In the genomic region with DNA sequence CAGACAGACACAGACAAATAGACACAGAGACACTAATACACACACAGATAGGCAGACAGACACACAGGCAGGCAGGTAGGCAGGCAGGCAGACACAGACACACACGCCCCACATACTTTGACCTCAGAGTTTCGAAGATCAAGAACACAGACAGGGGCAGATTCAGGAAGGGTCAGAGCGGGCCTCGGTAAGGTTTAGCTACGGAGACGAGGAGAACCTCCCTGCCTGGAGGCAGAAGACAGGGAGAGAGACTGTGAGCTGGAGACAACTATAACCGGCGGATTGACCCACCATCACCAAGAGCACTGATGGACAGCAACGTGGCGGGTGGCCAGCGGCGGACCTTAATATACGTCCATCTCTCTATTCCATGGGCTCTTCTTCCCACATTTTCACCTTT, we compare ENCODE assay signal across 7 mouse cellular contexts. TPM values are rescaled to one million over a fixed set of nuclear protein-coding genes. Genes with fewer than 3 reads are reported as not detected.
A peak's percentile ranks its signal among the peaks of the same experiment; 100 is the strongest.
DNase-seq lines count a peak whose midpoint lies in the region; ATAC-seq and TF ChIP-seq lines count a peak whose summit lies in the region.

No protein-coding gene starts in this region.

- no peak overlapping the region for H3K27ac ChIP-seq in ES-Bruce4 (ENCODE audit: insufficient read depth, low read length)
- no peak overlapping the region for H3K27ac ChIP-seq in hindbrain, embryonic 13.5 days
- peak overlapping the region; percentile 89 for H3K27ac ChIP-seq in liver, postnatal 0 days (ENCODE audit: low read depth)

- H3K9ac ChIP-seq in ES-Bruce4 (ENCODE audit: low read depth, poor library complexity, severe bottlenecking): peak overlapping the region; percentile 51
- H3K9ac ChIP-seq in hindbrain, embryonic 13.5 days: 0 out of 2 replicates have a peak overlapping the region, but pooled peaks have one; percentile 58
- H3K9ac ChIP-seq in liver, postnatal 0 days (replicated peaks): peak overlapping the region; percentile 52

- no peaks in the 10 kb centered on the region for H3K36me3 ChIP-seq in ES-Bruce4 (ENCODE audit: control insufficient read depth, insufficient read depth, low read length, poor library complexity, severe bottlenecking)
- no peaks in the 10 kb centered on the region for H3K36me3 ChIP-seq in hindbrain, embryonic 13.5 days
- no peaks in the 10 kb centered on the region for H3K36me3 ChIP-seq in liver, postnatal 0 days (replicated peaks; ENCODE audit: insufficient read depth, low read length)

- peaks cover 2% of the 10 kb centered on the region for H3K4me1 ChIP-seq in ES-Bruce4 (ENCODE audit: control insufficient read depth, insufficient read depth, low read length)
- H3K4me1 ChIP-seq in hindbrain, embryonic 13.5 days (replicated peaks): peaks cover 34% of the 10 kb centered on the region
- peaks cover 15% of the 10 kb centered on the region for H3K4me1 ChIP-seq in liver, postnatal 0 days (ENCODE audit: insufficient read depth)

- no peaks in the 10 kb centered on the region for H3K9me3 ChIP-seq in ES-Bruce4 (replicated peaks; ENCODE audit: control insufficient read depth, insufficient read depth, low read length, poor library complexity, severe bottlenecking)
- H3K9me3 ChIP-seq in hindbrain, embryonic 13.5 days: no peaks in the 10 kb centered on the region
- H3K9me3 ChIP-seq in liver, postnatal 0 days (ENCODE audit: low read length): no peaks in the 10 kb centered on the region

- TF ChIP-seq CTCF in ES-Bruce4 (IDR thresholded peaks at IDR 0.05; ENCODE audit: low read depth, low read length): no peak
- TF ChIP-seq CTCF in liver, postnatal 0 days (IDR thresholded peaks at IDR 0.05; ENCODE audit: low read depth): no peak

- TF ChIP-seq EP300 in ES-Bruce4 (IDR thresholded peaks at IDR 0.05; ENCODE audit: insufficient read depth, low read depth, low read length): no peak
- no peak for TF ChIP-seq EP300 in liver, postnatal 0 days (IDR thresholded peaks at IDR 0.05; ENCODE audit: low read depth)

- no peak for TF ChIP-seq POLR2A in ES-Bruce4 (IDR thresholded peaks at IDR 0.05; ENCODE audit: insufficient read depth, low read length)

- 0 out of 2 replicates have a peak, but pooled peaks have one; percentile 12 for ATAC-seq in hindbrain, embryonic 13.5 days (ENCODE audit: low FRiP score)
- peak; percentile 72 for ATAC-seq in liver, postnatal 0 days

- peak overlapping the region; percentile 37 for H3K4me3 ChIP-seq in ES-Bruce4 (ENCODE audit: low read depth, low read length)
- H3K4me3 ChIP-seq in hindbrain, embryonic 13.5 days: peak overlapping the region; percentile 41
- H3K4me3 ChIP-seq in liver, postnatal 0 days (ENCODE audit: low read depth, low read length): peak overlapping the region; percentile 38

- DNase-seq in Muller cell, postnatal 12 days (ENCODE audit: inconsistent ontology term): peak; percentile 47
- no peak for DNase-seq in liver, postnatal 0 days
- no peak for DNase-seq in adrenal gland, postnatal 14 days
- DNase-seq in layer of hippocampus, postnatal 14 days (ENCODE audit: low spot score in 2 of 2): no peak
- DNase-seq in cerebellum, adult 9-10 months: no peak

- no peaks in the 10 kb centered on the region for H3K27me3 ChIP-seq in ES-Bruce4 (ENCODE audit: control insufficient read depth, insufficient read depth, low read length, poor library complexity, severe bottlenecking)
- peaks cover 60% of the 10 kb centered on the region for H3K27me3 ChIP-seq in hindbrain, embryonic 13.5 days
- peaks cover 21% of the 10 kb centered on the region for H3K27me3 ChIP-seq in liver, postnatal 0 days (ENCODE audit: insufficient read depth, low read length)

- peak overlapping the region; percentile 76 for H3K4me2 ChIP-seq in hindbrain, embryonic 13.5 days
- peak overlapping the region; percentile 71 for H3K4me2 ChIP-seq in liver, postnatal 0 days (ENCODE audit: low read depth, low read length)

- 3% methylated on average over 13 of the region's 13 CpGs for WGBS in hindbrain, embryonic 13.5 days
- 4% methylated on average over 13 of the region's 13 CpGs for WGBS in liver, postnatal 0 days (ENCODE audit: insufficient replicate concordance)

RNA-seq across cellular contexts. Expression of a gene that starts 50.1 kb away (rescaled TPM):
- 44.2 and 52.3 TPM in 2 replicates for polyA plus RNA-seq in ES-Bruce4 (2011; ENCODE audit: insufficient read depth, insufficient read length, low read depth, missing spikeins)
- 19.6 and 19.9 TPM in 2 replicates for polyA plus RNA-seq in hindbrain, embryonic 13.5 days (2015; fragmentation: Nextera tagmentation; extraction: Ambion mirVana)
- 5.9 and 6.2 TPM in 2 replicates for polyA plus RNA-seq in liver, postnatal 0 days (2015; fragmentation: Nextera tagmentation; extraction: Ambion mirVana)
- 20.6 and 28.1 TPM in 2 replicates for total RNA-seq in adrenal gland, postnatal 14 days (2021)
- total RNA-seq in layer of hippocampus, postnatal 14 days (2021): 10 to 100 TPM; 43.4 to 49.1 TPM
